Mouse (Mus musculus) R1 (cell line): ENCODE results near the gene Crip1.
"Not testable (repeated sequence)": the region's sequence is repeated elsewhere in the genome, so short reads cannot be mapped to it uniquely, and the experiment has no call there.

Source experiments
- DNase-seq: peaks from one replicate; pipeline ENCODE4 v3.0.0-alpha.2; 2018; ENCODE audit warnings: low read depth, low spot score

The Crip1 gene

GRCm38 (mm10) chr12:113181020-113181419, 34.9 kb downstream of the Crip1 start:
- DNase-seq, result no peak

GRCm38 (mm10) chr12:113184945-113185344, 38.8 kb downstream of the Crip1 start:
- no peak for DNase-seq

- peak; percentile 47 for DNase-seq
These were observed 39.6 kb downstream of the Crip1 start, which contains the start of gene Tmem121 for GRCm38 (mm10) chr12:113185442-113186291. Gene Tmem121 (plus strand): TSS chr12:113185930.

GRCm38 (mm10) chr12:113186326-113187010, 40.4 kb downstream of the Crip1 start:
- no peak for DNase-seq

GRCm38 (mm10) chr12:113187011-113187375, 40.9 kb downstream of the Crip1 start:
- no peak for DNase-seq

GRCm38 (mm10) chr12:113187584-113188295, 41.6 kb downstream of the Crip1 start:
- DNase-seq, result peak; percentile 86

GRCm38 (mm10) chr12:113188349-113189055, 42.4 kb downstream of the Crip1 start:
- DNase-seq, result no peak

- DNase-seq, result no peak
These were observed 47.3 kb downstream of the Crip1 start for GRCm38 (mm10) chr12:113193423-113193822.

GRCm38 (mm10) chr12:113199132-113199531, 53.0 kb downstream of the Crip1 start:
- not testable (repeated sequence) for DNase-seq

- DNase-seq, result no peak
These were observed 55.2 kb downstream of the Crip1 start for GRCm38 (mm10) chr12:113201301-113201700.

GRCm38 (mm10) chr12:113202008-113202407, 55.9 kb downstream of the Crip1 start:
- DNase-seq, result peak; percentile 80
